Mouse (Mus musculus): ENCODE results near the gene Cacna2d2.

DNA sequence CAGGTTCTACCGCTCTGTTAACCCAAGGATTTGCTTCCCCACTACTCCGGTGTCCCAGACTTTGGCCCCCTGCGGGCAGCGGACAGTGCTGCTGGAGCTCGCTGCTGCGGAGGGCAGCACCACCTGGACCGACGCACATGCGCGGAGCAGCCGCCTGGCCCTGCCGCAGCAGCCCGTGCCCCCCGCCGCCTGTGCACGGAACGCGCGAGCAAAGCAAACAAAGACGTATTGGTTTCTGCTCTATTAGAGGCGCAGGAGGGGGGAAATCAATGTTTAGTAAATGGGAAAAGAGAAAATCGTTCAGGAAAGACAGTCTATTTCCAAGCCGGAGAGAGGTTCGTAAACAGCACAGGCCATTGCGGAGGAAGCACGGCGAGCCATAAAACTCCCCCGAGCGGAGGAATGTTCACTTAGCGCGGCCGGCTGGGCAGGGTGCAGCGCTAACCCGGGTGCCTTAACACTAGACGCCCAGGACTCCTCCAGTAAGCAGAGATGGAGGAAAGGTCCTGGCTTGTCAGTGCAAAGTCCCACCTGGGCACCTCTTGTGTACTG is 21.4 kb upstream of the Cacna2d2 start:
- TF ChIP-seq MYOD1 (IDR thresholded peaks at IDR 0.05; ENCODE audit: control insufficient read depth, insufficient read length, low read depth) (no peak), CTCF (IDR thresholded peaks at IDR 0.05; ENCODE audit: control insufficient read depth, insufficient read depth, insufficient read length) (no peak), MYOG (IDR thresholded peaks at IDR 0.05; ENCODE audit: control insufficient read depth, extremely low read depth, insufficient read length) (no peak), USF1 (IDR thresholded peaks at IDR 0.05; ENCODE audit: low read depth) (no peak)
